Mouse (Mus musculus): ENCODE results near the gene Gm49333. TPM values are rescaled to one million over a fixed set of nuclear protein-coding genes. Genes with fewer than 3 reads are reported as not detected.

The Gm49333 gene
- polyA plus RNA-seq, 1 experiment from 2014 or later = not detected

DNA sequence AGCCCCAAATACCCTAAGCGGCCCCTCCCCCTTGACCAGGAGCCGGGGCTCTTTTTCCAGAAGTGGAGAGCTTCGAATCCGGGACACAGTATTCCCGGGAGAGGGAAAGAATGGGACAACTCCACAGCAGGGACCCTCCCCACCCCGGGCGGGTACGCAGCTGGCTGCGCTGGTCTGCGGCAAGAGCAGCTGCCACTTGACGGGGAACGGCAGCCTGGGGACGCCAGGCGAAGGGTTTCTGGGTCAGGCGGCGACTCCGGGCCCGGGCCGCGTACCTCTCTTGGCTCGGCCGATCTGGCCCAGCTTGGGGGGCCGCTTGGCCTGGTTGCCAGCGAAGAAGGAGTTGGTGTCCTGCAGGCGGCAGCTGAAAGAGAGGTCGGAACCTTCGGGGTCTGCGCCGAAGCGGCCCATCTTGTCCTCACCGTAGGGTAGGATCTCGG lies 9.4 kb downstream of the Gm49333 start:
- H3K27ac ChIP-seq (replicated peaks; ENCODE audit: low read depth, low read length) = no peak overlapping the region

DNA sequence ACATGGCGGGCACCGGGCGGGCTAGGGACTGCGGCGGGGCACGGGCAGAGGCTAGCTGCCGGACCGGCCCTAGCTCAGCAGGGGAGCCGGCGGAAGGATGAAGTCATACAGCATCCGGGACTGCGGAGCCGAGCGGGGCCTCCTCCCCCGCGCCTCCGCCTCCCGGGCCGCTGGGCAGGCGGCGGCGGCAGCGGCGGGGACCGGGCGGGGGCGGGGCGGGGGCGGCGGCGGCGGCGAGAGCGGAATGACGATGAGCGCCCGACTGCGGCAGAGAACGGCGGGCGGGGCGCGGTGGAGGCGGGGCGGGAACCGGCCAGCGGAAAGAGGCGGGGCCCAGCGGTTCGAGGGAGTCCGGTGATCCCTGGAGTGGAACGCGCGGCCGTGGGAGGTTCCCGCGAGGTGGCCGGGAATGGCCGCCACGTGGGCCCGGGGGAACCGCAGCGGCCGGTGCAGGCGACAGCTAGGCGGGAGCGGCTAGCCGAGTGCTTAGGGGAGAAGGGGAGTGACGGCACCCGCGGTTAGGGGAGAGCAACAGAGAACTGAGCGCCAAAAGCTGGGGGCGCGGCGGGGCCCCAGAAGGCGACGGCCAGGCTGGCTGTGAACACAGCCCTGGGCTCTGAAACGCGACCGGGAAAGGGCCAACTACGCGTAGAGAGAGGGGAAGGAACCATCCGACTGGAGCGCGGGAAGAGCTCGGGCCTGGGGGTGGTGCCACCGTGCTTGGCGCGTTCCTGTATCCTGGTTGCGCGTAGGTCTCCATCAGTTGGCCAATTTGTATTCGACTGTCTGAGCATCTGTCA lies 10.0 kb downstream of the Gm49333 start, which contains the start of gene Camk2n2:
TSS of gene Camk2n2 (minus strand) at position 97 of the 800 bp plus-strand sequence.
- Histone ChIP-seq H3K9me3 (replicated peaks; ENCODE audit: control insufficient read depth, low read length) (no peaks in the 10 kb centered on the region), H3K4me3 (ENCODE audit: low read depth, low read length) (peak within 1 kb of the TSS; percentile 72), H3K4me1 (ENCODE audit: control insufficient read depth, insufficient read depth, low read length) (no peaks in the 10 kb centered on the region), H3K27me3 (ENCODE audit: control insufficient read depth, insufficient read depth, low read length) (peaks cover 13% of the 10 kb centered on the region), H3K4me2 (ENCODE audit: low read depth, low read length) (peak within 1 kb of the TSS; percentile 99), H3K36me3 (replicated peaks; ENCODE audit: control insufficient read depth, insufficient read depth, low read depth, low read length) (no peaks in the 10 kb centered on the region), H3K27ac (replicated peaks; ENCODE audit: low read depth, low read length) (peak within 1 kb of the TSS; percentile 44; the same call in 1 of the 2 replicates), H3K9ac (replicated peaks; ENCODE audit: low read length) (peak within 1 kb of the TSS; percentile 78)
- peak; percentile 60 for DNase-seq (ENCODE audit: low spot score)
- peak; percentile 56 for ATAC-seq (replicated peaks; ENCODE audit: insufficient number of reproducible peaks, low FRiP score, low TSS enrichment, low read depth)
- WGBS = under 1% methylated on average over 67 of the region's 92 CpGs

More for the DNA sequence above, 9.4 kb downstream of the Gm49333 start:
- peak overlapping the region; percentile 99 for H3K4me2 ChIP-seq (ENCODE audit: low read depth, low read length)
- H3K36me3 ChIP-seq (replicated peaks; ENCODE audit: control insufficient read depth, insufficient read depth, low read depth, low read length) = no peaks in the 10 kb centered on the region
- H3K4me3 ChIP-seq (ENCODE audit: low read depth, low read length) = peak overlapping the region; percentile 72
- peaks cover 13% of the 10 kb centered on the region for H3K27me3 ChIP-seq (ENCODE audit: control insufficient read depth, insufficient read depth, low read length)
- WGBS = 0% methylated on average over 32 of the region's 32 CpGs
- DNase-seq (ENCODE audit: low spot score) (peak; percentile 6), ATAC-seq (replicated peaks; ENCODE audit: insufficient number of reproducible peaks, low FRiP score, low TSS enrichment, low read depth) (peak; percentile 4; the same call in 1 of the 2 replicates)
- H3K4me1 ChIP-seq (ENCODE audit: control insufficient read depth, insufficient read depth, low read length) = no peaks in the 10 kb centered on the region
- H3K9ac ChIP-seq (replicated peaks; ENCODE audit: low read length) = peak overlapping the region; percentile 78
- H3K9me3 ChIP-seq (replicated peaks; ENCODE audit: control insufficient read depth, low read length) = no peaks in the 10 kb centered on the region

DNA sequence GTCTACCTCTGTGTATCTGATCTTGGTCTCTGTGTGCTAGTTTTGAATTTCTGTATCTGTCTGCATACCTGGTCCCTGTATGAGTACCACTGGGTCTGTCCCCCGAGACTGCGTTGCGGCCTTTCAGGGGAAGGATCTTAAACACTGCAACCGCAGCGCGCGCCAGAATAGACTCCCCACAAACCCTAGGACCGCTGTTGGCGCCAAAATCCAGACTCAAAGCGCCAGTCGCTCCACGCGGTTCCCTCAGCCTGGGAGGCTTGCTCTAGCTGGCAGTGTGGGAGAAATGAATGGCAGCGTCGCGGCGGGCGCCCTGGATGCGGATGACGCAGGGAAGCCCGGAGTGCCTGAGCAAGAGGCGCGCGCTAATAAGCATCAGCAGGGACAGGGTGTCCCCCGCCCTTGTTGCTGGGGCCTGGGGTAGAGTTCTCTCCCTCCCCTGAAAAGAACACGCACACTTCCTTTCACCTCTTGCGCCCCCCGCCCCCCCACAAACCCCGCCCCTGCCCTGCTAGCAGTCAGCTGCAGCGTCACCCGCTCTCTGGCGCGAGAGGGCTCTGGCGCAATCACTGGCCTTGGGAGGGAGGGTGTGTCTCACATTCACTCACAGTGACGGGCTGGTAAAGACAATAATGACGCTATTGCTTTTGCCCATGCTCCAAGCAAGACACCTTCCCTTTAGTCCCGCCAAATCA lies 10.7 kb downstream of the Gm49333 start:
- DNase-seq (ENCODE audit: low spot score) = peak; percentile 72
- Histone ChIP-seq H3K36me3 (replicated peaks; ENCODE audit: control insufficient read depth, insufficient read depth, low read depth, low read length) (no peaks in the 10 kb centered on the region), H3K4me1 (ENCODE audit: control insufficient read depth, insufficient read depth, low read length) (no peaks in the 10 kb centered on the region), H3K4me2 (ENCODE audit: low read depth, low read length) (peak overlapping the region; percentile 99), H3K4me3 (ENCODE audit: low read depth, low read length) (peak overlapping the region; percentile 72), H3K27ac (replicated peaks; ENCODE audit: low read depth, low read length) (peak overlapping the region; percentile 44; the same call in 1 of the 2 replicates), H3K9me3 (replicated peaks; ENCODE audit: control insufficient read depth, low read length) (no peaks in the 10 kb centered on the region), H3K9ac (replicated peaks; ENCODE audit: low read length) (peak overlapping the region; percentile 78), H3K27me3 (ENCODE audit: control insufficient read depth, insufficient read depth, low read length) (peaks cover 13% of the 10 kb centered on the region)
- under 1% methylated on average over 37 of the region's 37 CpGs for WGBS
- ATAC-seq (replicated peaks; ENCODE audit: insufficient number of reproducible peaks, low FRiP score, low TSS enrichment, low read depth) = peak; percentile 45

DNA sequence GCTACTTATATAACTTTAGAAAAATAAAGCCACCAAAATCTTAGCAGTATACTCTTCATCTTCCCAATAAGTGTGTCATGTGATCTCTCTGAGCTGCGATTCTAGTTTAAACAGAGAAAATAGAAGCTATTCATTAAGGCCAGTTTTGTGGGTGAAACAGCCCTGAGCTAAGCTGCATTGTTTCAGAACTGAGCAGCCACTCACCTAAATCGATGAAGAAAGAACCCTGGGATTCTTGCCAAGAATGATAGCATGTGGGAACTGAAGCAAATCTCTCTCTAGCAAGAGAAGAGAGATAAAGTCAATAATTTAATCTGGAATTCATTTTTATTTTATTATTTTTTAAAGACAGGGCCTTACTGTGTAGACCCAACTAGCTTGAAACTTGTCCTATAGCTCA lies 11.8 kb downstream of the Gm49333 start:
- ATAC-seq (replicated peaks; ENCODE audit: insufficient number of reproducible peaks, low FRiP score, low TSS enrichment, low read depth) (no peak), DNase-seq (ENCODE audit: low spot score) (no peak)
- 58% methylated on average over 2 of the region's 2 CpGs for WGBS
- Histone ChIP-seq H3K27ac (replicated peaks; ENCODE audit: low read depth, low read length) (no peak overlapping the region), H3K9ac (replicated peaks; ENCODE audit: low read length) (no peak overlapping the region), H3K4me2 (ENCODE audit: low read depth, low read length) (no peak overlapping the region), H3K27me3 (ENCODE audit: control insufficient read depth, insufficient read depth, low read length) (peaks cover 13% of the 10 kb centered on the region), H3K36me3 (replicated peaks; ENCODE audit: control insufficient read depth, insufficient read depth, low read depth, low read length) (no peaks in the 10 kb centered on the region), H3K4me3 (ENCODE audit: low read depth, low read length) (no peak overlapping the region), H3K4me1 (ENCODE audit: control insufficient read depth, insufficient read depth, low read length) (no peaks in the 10 kb centered on the region), H3K9me3 (replicated peaks; ENCODE audit: control insufficient read depth, low read length) (no peaks in the 10 kb centered on the region)

DNA sequence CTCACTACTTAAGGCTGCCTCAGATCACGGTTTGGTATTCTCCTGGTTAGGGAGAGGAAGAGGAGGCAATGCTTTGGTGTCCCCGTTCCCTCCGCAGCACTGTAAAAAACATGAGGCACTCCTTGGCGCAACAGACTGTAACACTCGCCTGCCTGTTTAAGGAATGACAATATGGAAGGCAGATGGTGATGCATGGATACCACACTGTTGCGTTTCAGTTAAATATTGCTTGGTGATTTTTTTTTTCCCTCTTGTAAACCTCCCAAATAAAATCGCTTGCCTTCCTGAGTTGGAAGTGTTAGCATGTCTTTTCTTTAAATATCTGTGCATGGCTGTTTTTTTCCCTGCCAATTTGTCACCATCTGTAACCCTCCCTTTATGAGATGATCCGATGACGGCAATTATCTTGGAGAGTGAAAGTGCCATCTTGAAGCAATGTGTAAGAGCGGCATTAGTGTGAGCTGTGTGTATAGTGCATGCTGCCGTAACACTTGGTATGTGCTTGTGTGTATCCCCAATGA lies 17.5 kb downstream of the Gm49333 start:
- H3K9ac ChIP-seq (replicated peaks; ENCODE audit: low read length) = no peak overlapping the region
- no peaks in the 10 kb centered on the region for H3K4me1 ChIP-seq (ENCODE audit: control insufficient read depth, insufficient read depth, low read length)
- WGBS = 59% methylated on average over 11 of the region's 11 CpGs
- ATAC-seq (replicated peaks; ENCODE audit: insufficient number of reproducible peaks, low FRiP score, low TSS enrichment, low read depth) (no peak), DNase-seq (ENCODE audit: low spot score) (peak; percentile 4)
- H3K4me2 ChIP-seq (ENCODE audit: low read depth, low read length) = no peak overlapping the region
- H3K9me3 ChIP-seq (replicated peaks; ENCODE audit: control insufficient read depth, low read length) = no peaks in the 10 kb centered on the region
- no peak overlapping the region for H3K27ac ChIP-seq (replicated peaks; ENCODE audit: low read depth, low read length)
- H3K36me3 ChIP-seq (replicated peaks; ENCODE audit: control insufficient read depth, insufficient read depth, low read depth, low read length) = no peaks in the 10 kb centered on the region
- H3K4me3 ChIP-seq (ENCODE audit: low read depth, low read length) = no peak overlapping the region
- no peaks in the 10 kb centered on the region; the same call in 1 of the 2 replicates for H3K27me3 ChIP-seq (ENCODE audit: control insufficient read depth, insufficient read depth, low read length)

DNA sequence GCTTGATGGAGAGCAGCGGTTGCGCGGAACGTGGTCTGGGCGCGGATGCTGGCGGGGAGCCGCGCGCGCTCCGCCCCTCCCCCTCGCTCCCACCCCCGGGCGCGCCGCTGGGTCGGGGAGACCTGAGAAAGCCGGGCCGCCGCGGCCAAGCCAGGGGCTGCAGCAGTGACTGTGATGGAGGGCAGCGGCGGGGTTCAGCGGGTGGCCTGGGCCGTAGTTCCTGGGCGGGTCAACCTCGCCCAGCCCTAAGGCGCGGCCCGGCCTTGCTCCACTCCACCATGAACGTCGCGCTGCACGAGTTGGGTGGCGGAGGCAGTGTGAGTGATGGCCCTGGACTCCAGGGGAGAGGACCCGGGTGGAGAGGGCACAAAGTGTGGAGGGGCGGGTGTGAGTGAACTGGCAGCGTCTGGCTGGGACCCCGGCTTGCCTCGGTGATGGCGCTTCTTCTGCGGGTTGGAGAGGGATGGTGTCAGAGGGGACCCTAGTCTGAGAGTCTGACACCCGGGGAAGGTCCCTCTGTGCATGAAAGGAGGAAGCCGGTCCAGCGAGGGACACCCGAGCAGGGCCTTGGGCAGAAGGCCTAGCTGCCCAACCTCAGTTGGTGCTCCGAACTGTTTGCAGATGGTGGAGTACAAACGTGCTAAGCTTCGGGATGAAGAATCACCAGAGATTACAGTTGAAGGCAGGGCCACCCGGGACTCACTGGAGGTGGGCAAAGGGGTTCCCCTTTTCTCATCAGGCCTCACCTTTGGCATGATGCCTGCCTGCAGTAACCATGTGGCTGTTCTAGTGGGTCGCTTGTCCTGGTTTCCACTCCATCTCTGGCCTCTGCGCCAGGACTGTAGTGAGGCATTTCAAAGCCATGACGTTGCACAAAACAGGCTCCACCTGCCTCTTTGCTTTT lies 18.6 kb downstream of the Gm49333 start, which contains the start of gene Ece2:
TSS of gene Ece2 (plus strand) at position 98 of the 904 bp plus-strand sequence.
- ATAC-seq (replicated peaks; ENCODE audit: insufficient number of reproducible peaks, low FRiP score, low TSS enrichment, low read depth) = peak; percentile 55; the same call in 1 of the 2 replicates
- peak within 1 kb of the TSS; percentile 96 for H3K4me2 ChIP-seq (ENCODE audit: low read depth, low read length)
- 8% methylated on average over 54 of the region's 54 CpGs for WGBS
- H3K27ac ChIP-seq (replicated peaks; ENCODE audit: low read depth, low read length) = no peak within 1 kb of the TSS
- peak within 1 kb of the TSS; percentile 52 for H3K4me3 ChIP-seq (ENCODE audit: low read depth, low read length)
- H3K27me3 ChIP-seq (ENCODE audit: control insufficient read depth, insufficient read depth, low read length) = no peaks in the 10 kb centered on the region; the same call in 1 of the 2 replicates
- no peaks in the 10 kb centered on the region for H3K9me3 ChIP-seq (replicated peaks; ENCODE audit: control insufficient read depth, low read length)
- peak within 1 kb of the TSS; percentile 72 for H3K9ac ChIP-seq (replicated peaks; ENCODE audit: low read length)
- peak; percentile 41 for DNase-seq (ENCODE audit: low spot score)
- no peaks in the 10 kb centered on the region for H3K36me3 ChIP-seq (replicated peaks; ENCODE audit: control insufficient read depth, insufficient read depth, low read depth, low read length)
- no peaks in the 10 kb centered on the region for H3K4me1 ChIP-seq (ENCODE audit: control insufficient read depth, insufficient read depth, low read length)

DNA sequence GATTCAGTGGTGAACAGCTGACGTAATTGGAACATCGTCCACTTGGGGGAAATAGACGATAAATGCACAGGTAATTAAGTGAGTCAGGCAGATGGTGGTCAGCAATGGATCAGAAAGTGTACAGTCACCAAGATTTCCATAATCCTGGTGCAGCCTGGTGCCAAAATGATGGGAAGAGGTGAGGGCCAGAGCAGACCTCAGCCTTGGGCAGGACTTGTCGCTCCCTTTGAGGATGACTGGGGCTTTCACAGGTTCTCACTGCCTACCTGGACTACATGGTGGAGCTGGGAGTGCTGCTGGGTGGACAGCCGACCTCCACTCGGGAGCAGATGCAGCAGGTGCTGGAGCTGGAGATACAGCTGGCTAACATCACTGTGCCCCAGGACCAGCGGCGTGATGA lies 26.0 kb downstream of the Gm49333 start:
- WGBS = 75% methylated on average over 8 of the region's 8 CpGs
- no peak for ATAC-seq (replicated peaks; ENCODE audit: insufficient number of reproducible peaks, low FRiP score, low TSS enrichment, low read depth)
- DNase-seq (ENCODE audit: low spot score) = no peak
- Histone ChIP-seq H3K27ac (replicated peaks; ENCODE audit: low read depth, low read length) (no peak overlapping the region), H3K36me3 (replicated peaks; ENCODE audit: control insufficient read depth, insufficient read depth, low read depth, low read length) (no peaks in the 10 kb centered on the region), H3K4me1 (ENCODE audit: control insufficient read depth, insufficient read depth, low read length) (no peaks in the 10 kb centered on the region), H3K9me3 (replicated peaks; ENCODE audit: control insufficient read depth, low read length) (no peaks in the 10 kb centered on the region), H3K9ac (replicated peaks; ENCODE audit: low read length) (no peak overlapping the region), H3K27me3 (ENCODE audit: control insufficient read depth, insufficient read depth, low read length) (no peaks in the 10 kb centered on the region), H3K4me2 (ENCODE audit: low read depth, low read length) (no peak overlapping the region), H3K4me3 (ENCODE audit: low read depth, low read length) (no peak overlapping the region)
